Comparison of ENCODE assay signal across 16 mouse cellular contexts in genomic region chr12:71427974-71428373, GRCm38 (mm10).
"Had no signal": no experiment of that assay in that cellular context is flagged by ENCODE, and none has a peak within 500 bp of the region (broad histone marks: within the 10 kb centered on the region; RNA-seq: fewer than 3 reads in every experiment).

No protein-coding gene starts in this region.

- H3K4me3 ChIP-seq: neural tube, embryonic 13.5 days; neural tube, embryonic 15.5 days; stomach, embryonic 15.5 days had no signal

- H3K9me3 ChIP-seq: neural tube, embryonic 13.5 days; neural tube, embryonic 15.5 days; stomach, embryonic 15.5 days had no signal

- H3K36me3 ChIP-seq: neural tube, embryonic 13.5 days; neural tube, embryonic 15.5 days; stomach, embryonic 15.5 days had no signal

- H3K27ac ChIP-seq: neural tube, embryonic 13.5 days; neural tube, embryonic 15.5 days; stomach, embryonic 15.5 days; stomach, postnatal 0 days had no signal

- DNase-seq: retina, postnatal 1 day; right cerebral cortex, adult 18-20 months; right cerebral cortex, postnatal 14 days; right cerebral cortex, postnatal 25 days; right cerebral cortex, postnatal 4 days; spleen, adult 18-20 months; thymus, adult 18-20 months; thymus, adult 2 months; thymus, postnatal 14 days; thymus, postnatal 25 days; thymus, postnatal 36 days; thymus, postnatal 4 days had no signal

- H3K27me3 ChIP-seq: neural tube, embryonic 15.5 days; stomach, embryonic 15.5 days had no signal

- H3K9ac ChIP-seq: neural tube, embryonic 13.5 days; neural tube, embryonic 15.5 days; stomach, embryonic 15.5 days had no signal

- H3K4me2 ChIP-seq: neural tube, embryonic 13.5 days; neural tube, embryonic 15.5 days; stomach, embryonic 15.5 days had no signal
